Mouse (Mus musculus): ENCODE data around the gene Fgfr1op2. TPM values are rescaled to one million over a fixed set of nuclear protein-coding genes. Genes with fewer than 3 reads are reported as not detected.

Gene Fgfr1op2
- total RNA-seq (2014; fragmentation: Nextera tagmentation) (175 and 189 TPM in 2 replicates), total RNA-seq (2017) (113 and 130 TPM in 2 replicates), polyA plus RNA-seq (2012) (70.6 and 75.0 TPM in 2 replicates)

DNA sequence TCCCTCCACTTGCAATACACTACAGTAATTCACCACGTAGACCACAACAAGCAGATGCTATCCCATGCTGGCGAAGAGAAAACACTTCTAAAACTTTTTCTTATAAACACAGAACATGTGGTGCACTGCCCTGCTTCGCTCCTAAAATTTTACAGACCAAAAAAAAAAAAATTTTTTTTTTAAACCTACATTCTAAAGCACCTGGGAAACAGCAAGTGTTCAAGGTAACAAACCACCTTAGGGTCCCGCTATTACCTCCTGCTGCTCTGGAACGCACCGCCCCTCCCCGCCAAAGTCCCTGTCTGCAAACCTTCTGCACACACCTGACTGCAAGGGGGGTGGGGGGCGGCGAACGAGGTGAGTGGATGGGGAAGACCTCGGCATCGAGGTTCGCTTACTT lies at the start of gene Fgfr1op2:
Fgfr1op2 (plus strand) TSS at position 301 of the 400 bp plus-strand sequence.
- Histone ChIP-seq H3K4me3 (ENCODE audit: low read depth, low read length) (peak within 1 kb of the TSS; percentile 99), H3K4me1 (ENCODE audit: insufficient read depth, low read depth, low read length) (peaks cover 26% of the 10 kb centered on the region), H3K9me3 (replicated peaks) (no peaks in the 10 kb centered on the region), H3K27me3 (ENCODE audit: insufficient read depth, low read length) (no peaks in the 10 kb centered on the region), H3K36me3 (replicated peaks) (peaks cover 21% of the 10 kb centered on the region)
- no peak for ATAC-seq (ENCODE audit: extremely low read depth, insufficient number of reproducible peaks, low FRiP score, poor library complexity, severe bottlenecking)
- no peak for DNase-seq (ENCODE audit: low spot score)
- no peak for TF ChIP-seq POLR2AphosphoS5 (IDR thresholded peaks at IDR 0.05; ENCODE audit: insufficient replicate concordance, low read depth, low read length)
- no peak for TF ChIP-seq CTCF (IDR thresholded peaks at IDR 0.05; ENCODE audit: low read depth, low read length)
- TF ChIP-seq TAL1 (conservative IDR thresholded peaks at IDR 0.05; ENCODE audit: low read depth, low read length): no peak
- TF ChIP-seq GATA1 (IDR thresholded peaks at IDR 0.05; ENCODE audit: borderline replicate concordance, low read length): no peak
- no peak for TF ChIP-seq GATA2 (IDR thresholded peaks at IDR 0.05; ENCODE audit: borderline replicate concordance, low read depth, low read length)

DNA sequence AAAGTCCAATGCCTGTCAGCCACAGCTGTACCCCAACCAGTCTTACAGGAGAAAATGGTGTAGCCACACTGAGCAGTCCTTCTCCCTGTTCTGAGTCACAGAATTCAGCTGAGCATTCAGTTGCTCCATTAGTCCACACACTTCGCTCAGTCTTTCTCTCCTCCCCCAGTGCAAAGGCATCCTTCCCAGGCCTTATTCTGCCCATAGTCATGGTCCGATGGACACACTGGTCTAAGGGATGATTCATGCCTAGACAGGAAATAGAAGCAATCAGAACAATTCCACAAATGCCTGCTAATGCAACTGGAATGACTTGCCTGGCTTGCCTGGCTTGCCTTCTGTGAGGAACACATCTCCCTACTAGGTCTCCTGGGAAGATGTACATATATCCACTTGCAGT lies 49.5 kb upstream of the Fgfr1op2 start:
- no peaks in the 10 kb centered on the region for H3K36me3 ChIP-seq (replicated peaks)
- H3K9me3 ChIP-seq (replicated peaks): no peaks in the 10 kb centered on the region
- H3K4me1 ChIP-seq (ENCODE audit: insufficient read depth, low read depth, low read length): no peaks in the 10 kb centered on the region
- DNase-seq (ENCODE audit: low spot score) (no peak), ATAC-seq (ENCODE audit: extremely low read depth, insufficient number of reproducible peaks, low FRiP score, poor library complexity, severe bottlenecking) (no peak)
- TF ChIP-seq GATA2 (IDR thresholded peaks at IDR 0.05; ENCODE audit: borderline replicate concordance, low read depth, low read length): no peak
- no peak for TF ChIP-seq GATA1 (IDR thresholded peaks at IDR 0.05; ENCODE audit: borderline replicate concordance, low read length)
- TF ChIP-seq CTCF (IDR thresholded peaks at IDR 0.05; ENCODE audit: low read depth, low read length): no peak
- no peak for TF ChIP-seq TAL1 (conservative IDR thresholded peaks at IDR 0.05; ENCODE audit: low read depth, low read length)
- no peak for TF ChIP-seq POLR2AphosphoS5 (IDR thresholded peaks at IDR 0.05; ENCODE audit: insufficient replicate concordance, low read depth, low read length)
- peaks cover 29% of the 10 kb centered on the region for H3K27me3 ChIP-seq (ENCODE audit: insufficient read depth, low read length)
- no peak overlapping the region for H3K4me3 ChIP-seq (ENCODE audit: low read depth, low read length)

DNA sequence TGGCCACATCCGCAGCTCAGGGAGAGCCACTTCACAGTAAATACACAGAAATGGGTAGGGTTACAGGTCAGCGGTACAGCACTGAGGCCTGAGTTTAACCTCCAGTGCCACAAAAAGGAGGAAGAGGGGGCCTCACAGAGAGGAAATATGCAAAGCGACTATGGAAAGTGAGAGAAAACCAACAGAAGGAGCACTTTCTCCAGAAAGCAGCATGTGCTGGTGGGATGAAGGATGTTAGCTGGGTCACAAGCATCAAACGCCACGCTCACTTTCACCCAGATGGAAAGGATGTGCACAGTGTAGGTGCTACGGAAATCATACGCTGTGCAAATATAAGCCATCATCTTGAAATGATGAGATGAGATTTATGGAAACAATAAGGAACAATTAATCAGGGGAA lies 46.6 kb upstream of the Fgfr1op2 start:
- no peak for DNase-seq (ENCODE audit: low spot score)
- Histone ChIP-seq H3K9me3 (replicated peaks) (no peaks in the 10 kb centered on the region), H3K36me3 (replicated peaks) (no peaks in the 10 kb centered on the region), H3K4me1 (ENCODE audit: insufficient read depth, low read depth, low read length) (no peaks in the 10 kb centered on the region), H3K4me3 (ENCODE audit: low read depth, low read length) (no peak overlapping the region), H3K27me3 (ENCODE audit: insufficient read depth, low read length) (peaks cover 27% of the 10 kb centered on the region)
- ATAC-seq (ENCODE audit: extremely low read depth, insufficient number of reproducible peaks, low FRiP score, poor library complexity, severe bottlenecking): no peak
- TF ChIP-seq GATA2 (IDR thresholded peaks at IDR 0.05; ENCODE audit: borderline replicate concordance, low read depth, low read length) (no peak), POLR2AphosphoS5 (IDR thresholded peaks at IDR 0.05; ENCODE audit: insufficient replicate concordance, low read depth, low read length) (no peak), GATA1 (IDR thresholded peaks at IDR 0.05; ENCODE audit: borderline replicate concordance, low read length) (no peak), CTCF (IDR thresholded peaks at IDR 0.05; ENCODE audit: low read depth, low read length) (no peak), TAL1 (conservative IDR thresholded peaks at IDR 0.05; ENCODE audit: low read depth, low read length) (no peak)

DNA sequence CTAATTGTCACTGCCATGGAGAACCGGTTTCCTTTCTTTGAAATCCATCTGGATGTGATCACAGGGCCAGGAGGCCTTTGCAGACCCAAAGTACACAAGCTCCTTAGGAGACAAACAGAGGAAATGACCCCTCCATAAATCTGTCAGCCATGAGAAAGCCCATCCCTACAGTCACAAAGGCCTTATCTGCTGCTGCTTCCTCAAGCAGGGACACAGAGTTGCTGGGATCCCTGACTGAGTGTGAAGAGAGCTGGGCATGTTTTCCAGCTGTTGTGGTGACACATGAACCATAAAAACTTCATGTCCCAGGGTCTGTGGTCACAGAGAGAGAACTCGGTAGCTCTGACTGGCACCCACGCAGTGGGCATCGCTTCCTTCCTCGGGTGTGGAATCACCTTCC lies 46.2 kb upstream of the Fgfr1op2 start:
- Histone ChIP-seq H3K9me3 (replicated peaks) (no peaks in the 10 kb centered on the region), H3K27me3 (ENCODE audit: insufficient read depth, low read length) (peaks cover 27% of the 10 kb centered on the region), H3K4me3 (ENCODE audit: low read depth, low read length) (no peak overlapping the region), H3K4me1 (ENCODE audit: insufficient read depth, low read depth, low read length) (no peaks in the 10 kb centered on the region), H3K36me3 (replicated peaks) (no peaks in the 10 kb centered on the region)
- ATAC-seq (ENCODE audit: extremely low read depth, insufficient number of reproducible peaks, low FRiP score, poor library complexity, severe bottlenecking) (no peak), DNase-seq (ENCODE audit: low spot score) (no peak)
- TF ChIP-seq POLR2AphosphoS5 (IDR thresholded peaks at IDR 0.05; ENCODE audit: insufficient replicate concordance, low read depth, low read length) (no peak), TAL1 (conservative IDR thresholded peaks at IDR 0.05; ENCODE audit: low read depth, low read length) (no peak), CTCF (IDR thresholded peaks at IDR 0.05; ENCODE audit: low read depth, low read length) (no peak), GATA2 (IDR thresholded peaks at IDR 0.05; ENCODE audit: borderline replicate concordance, low read depth, low read length) (no peak), GATA1 (IDR thresholded peaks at IDR 0.05; ENCODE audit: borderline replicate concordance, low read length) (no peak)

DNA sequence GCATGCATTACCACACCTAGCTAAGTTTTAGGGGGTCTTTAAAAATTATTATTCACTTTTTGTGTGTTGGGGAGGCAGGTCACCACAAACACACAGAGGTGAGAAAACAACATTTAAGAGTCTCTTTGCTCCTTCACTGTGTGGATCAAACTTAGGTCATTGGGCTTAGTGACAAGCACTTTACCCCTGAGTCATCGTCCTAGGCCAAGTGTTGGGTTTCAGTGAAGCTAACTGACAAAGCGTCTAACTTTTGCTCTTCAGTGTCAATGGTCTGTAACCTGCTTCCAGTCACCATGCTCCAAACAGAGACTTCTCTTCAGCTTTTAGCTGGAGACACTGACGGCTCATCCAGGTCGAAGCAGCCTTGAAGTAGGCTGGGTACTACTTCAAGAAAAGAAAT lies 43.9 kb upstream of the Fgfr1op2 start:
- Histone ChIP-seq H3K4me1 (ENCODE audit: insufficient read depth, low read depth, low read length) (no peaks in the 10 kb centered on the region), H3K36me3 (replicated peaks) (no peaks in the 10 kb centered on the region), H3K9me3 (replicated peaks) (no peaks in the 10 kb centered on the region), H3K4me3 (ENCODE audit: low read depth, low read length) (no peak overlapping the region), H3K27me3 (ENCODE audit: insufficient read depth, low read length) (peaks cover 14% of the 10 kb centered on the region)
- TF ChIP-seq TAL1 (conservative IDR thresholded peaks at IDR 0.05; ENCODE audit: low read depth, low read length): no peak
- TF ChIP-seq GATA1 (IDR thresholded peaks at IDR 0.05; ENCODE audit: borderline replicate concordance, low read length): no peak
- no peak for TF ChIP-seq GATA2 (IDR thresholded peaks at IDR 0.05; ENCODE audit: borderline replicate concordance, low read depth, low read length)
- TF ChIP-seq POLR2AphosphoS5 (IDR thresholded peaks at IDR 0.05; ENCODE audit: insufficient replicate concordance, low read depth, low read length): no peak
- no peak for TF ChIP-seq CTCF (IDR thresholded peaks at IDR 0.05; ENCODE audit: low read depth, low read length)
- no peak for DNase-seq (ENCODE audit: low spot score)
- ATAC-seq (ENCODE audit: extremely low read depth, insufficient number of reproducible peaks, low FRiP score, poor library complexity, severe bottlenecking): no peak

DNA sequence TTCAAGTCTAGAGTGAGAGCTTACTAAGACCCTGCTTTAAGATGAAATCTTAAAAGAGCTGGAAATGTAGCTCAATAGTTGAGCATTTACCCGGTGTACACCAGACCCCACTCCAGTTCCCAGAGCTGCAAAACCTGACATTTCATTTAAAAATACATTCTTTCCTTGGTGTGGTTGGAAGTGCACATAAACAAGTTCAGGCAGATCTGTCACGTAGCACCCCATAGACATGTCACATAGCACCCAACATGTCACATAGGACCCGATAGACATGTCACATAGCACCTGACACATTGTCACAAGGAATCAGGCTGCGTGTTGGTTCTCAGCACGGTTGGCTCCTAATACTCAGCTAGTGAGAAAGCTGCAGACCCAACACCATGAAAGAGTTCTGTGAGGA lies 41.5 kb upstream of the Fgfr1op2 start:
- ATAC-seq (ENCODE audit: extremely low read depth, insufficient number of reproducible peaks, low FRiP score, poor library complexity, severe bottlenecking) (no peak), DNase-seq (ENCODE audit: low spot score) (no peak)
- Histone ChIP-seq H3K4me3 (ENCODE audit: low read depth, low read length) (no peak overlapping the region), H3K36me3 (replicated peaks) (no peaks in the 10 kb centered on the region), H3K27me3 (ENCODE audit: insufficient read depth, low read length) (peaks cover 13% of the 10 kb centered on the region; the same call in 1 of the 2 replicates), H3K4me1 (ENCODE audit: insufficient read depth, low read depth, low read length) (no peaks in the 10 kb centered on the region), H3K9me3 (replicated peaks) (no peaks in the 10 kb centered on the region)
- TF ChIP-seq TAL1 (conservative IDR thresholded peaks at IDR 0.05; ENCODE audit: low read depth, low read length): no peak
- no peak for TF ChIP-seq CTCF (IDR thresholded peaks at IDR 0.05; ENCODE audit: low read depth, low read length)
- no peak for TF ChIP-seq POLR2AphosphoS5 (IDR thresholded peaks at IDR 0.05; ENCODE audit: insufficient replicate concordance, low read depth, low read length)
- TF ChIP-seq GATA2 (IDR thresholded peaks at IDR 0.05; ENCODE audit: borderline replicate concordance, low read depth, low read length): no peak

Data from G1E (cell line).